16 mouse cellular contexts compared by ENCODE assay signal in genomic region chr14:58967163-58967562, GRCm38 (mm10).
"Had no signal": no experiment of that assay in that cellular context is flagged by ENCODE, and none has a peak within 500 bp of the region (broad histone marks: within the 10 kb centered on the region; RNA-seq: fewer than 3 reads in every experiment).

No protein-coding gene starts in this region.

- DNase-seq: gastrocnemius, adult 2 months; gastrocnemius, postnatal 10 days; gastrocnemius, postnatal 25 days; heart, adult 11 months; heart, adult 2 months; heart, postnatal 14 days; heart, postnatal 36 days; kidney, adult 11 months; kidney, adult 2 months; kidney, postnatal 10 days; kidney, postnatal 25 days; kidney, postnatal 4 days; liver; liver, embryonic 13.5 days had no signal

- ATAC-seq: hindbrain, postnatal 0 days; intestine, embryonic 16.5 days had no signal
